8 mouse cellular contexts compared by ENCODE assay signal in genomic region chr10:19592556-19592955, GRCm38 (mm10). TPM values are rescaled to one million over a fixed set of nuclear protein-coding genes. Genes with fewer than 3 reads are reported as not detected.
DNase-seq lines count a peak whose midpoint lies in the region; ATAC-seq and TF ChIP-seq lines count a peak whose summit lies in the region.

No protein-coding gene starts in this region.

- peaks cover 2 to 24% of the 10 kb centered on the region in 2 experiments for H3K36me3 ChIP-seq in CH12.LX (replicated peaks in 1 of 2; ENCODE audit: control insufficient read depth in 1 of 2, insufficient read depth in 1 of 2, low read length in 1 of 2)
- no peaks in the 10 kb centered on the region for H3K36me3 ChIP-seq in forebrain, embryonic 13.5 days (ENCODE audit: poor library complexity, severe bottlenecking)
- no peaks in the 10 kb centered on the region; the same call in 1 of the 2 replicates for H3K36me3 ChIP-seq in liver, embryonic 14.5 days (replicated peaks; ENCODE audit: control insufficient read depth, insufficient read depth, low read depth)

- H3K4me3 ChIP-seq in CH12.LX (replicated peaks in 1 of 3; ENCODE audit: low read depth in 2 of 3, low read length in 2 of 3, poor library complexity in 1 of 3) = peak overlapping the region; percentile 60 to 81 (median 71)
- peak overlapping the region; percentile 71 for H3K4me3 ChIP-seq in forebrain, embryonic 13.5 days
- H3K4me3 ChIP-seq in liver, embryonic 14.5 days (ENCODE audit: insufficient read depth in 1 of 2, low read depth in 2 of 2, low read length in 2 of 2) = peak overlapping the region; percentile 67 to 81

- H3K9me3 ChIP-seq in CH12.LX (replicated peaks; ENCODE audit: low read length) = no peaks in the 10 kb centered on the region
- H3K9me3 ChIP-seq in forebrain, embryonic 13.5 days (replicated peaks) = no peaks in the 10 kb centered on the region
- H3K9me3 ChIP-seq in liver, embryonic 14.5 days (ENCODE audit: control insufficient read depth, low read length) = no peaks in the 10 kb centered on the region

- in situ Hi-C loops in CH12.LX (cut with MboI; ENCODE audit: low pct_ligation_motif_present, low pct_unique_long_range_greater_than_20kb, low sequenced_read_pairs) = loop anchor here (10.0 kb wide), 1 partner anchor 58 kb away; no protein-coding TSS in a partner anchor

- ATAC-seq in forebrain, embryonic 13.5 days = no peak
- no peak for ATAC-seq in liver, embryonic 14.5 days (ENCODE audit: insufficient read depth)

- TF ChIP-seq POLR2A in CH12.LX (IDR thresholded peaks at IDR 0.05; ENCODE audit: low read depth, low read length) = no peak

- peak overlapping the region; percentile 60; the same call in 1 of the 2 replicates for H3K9ac ChIP-seq in CH12.LX (ENCODE audit: insufficient read depth, low read depth)
- peak overlapping the region; percentile 75 for H3K9ac ChIP-seq in forebrain, embryonic 13.5 days
- peak overlapping the region; percentile 70 for H3K9ac ChIP-seq in liver, embryonic 14.5 days (replicated peaks)

- dilution Hi-C loops in CH12.LX (cut with MboI; ENCODE audit: extremely low pct_ligation_motif_present, extremely low pct_unique_long_range_greater_than_20kb, low sequenced_read_pairs) = no loop called here

- peak overlapping the region; percentile 88 for H3K4me2 ChIP-seq in CH12.LX (ENCODE audit: insufficient read depth, low read depth, poor library complexity, severe bottlenecking)
- peak overlapping the region; percentile 78 for H3K4me2 ChIP-seq in forebrain, embryonic 13.5 days
- peak overlapping the region; percentile 81 for H3K4me2 ChIP-seq in liver, embryonic 14.5 days (ENCODE audit: low read depth)

- TF ChIP-seq EP300 in CH12.LX (IDR thresholded peaks at IDR 0.05; ENCODE audit: low read length) = no peak
- no peak for TF ChIP-seq EP300 in liver, embryonic 14.5 days (IDR thresholded peaks at IDR 0.05; ENCODE audit: low read depth)

- peaks cover 6% of the 10 kb centered on the region for H3K79me2 ChIP-seq in CH12.LX (replicated peaks; ENCODE audit: control insufficient read depth, extremely low read depth, insufficient read depth, poor library complexity, severe bottlenecking)

- 12% methylated on average over 3 of the region's 3 CpGs for WGBS in forebrain, embryonic 13.5 days
- WGBS in liver, embryonic 14.5 days (ENCODE audit: insufficient replicate concordance) = 4% methylated on average over 3 of the region's 3 CpGs

- no peak for TF ChIP-seq CTCF in CH12.LX (conservative IDR thresholded peaks at IDR 0.05 in 1 of 2, IDR thresholded peaks at IDR 0.05 in 1 of 2; ENCODE audit: low read depth in 2 of 2, low read length in 2 of 2)
- TF ChIP-seq CTCF in liver, embryonic 14.5 days (IDR thresholded peaks at IDR 0.05; ENCODE audit: low read depth) = no peak

- H3K27ac ChIP-seq in CH12.LX (ENCODE audit: insufficient read depth, low read depth) = no peak overlapping the region
- H3K27ac ChIP-seq in forebrain, embryonic 13.5 days = no peak overlapping the region
- no peak overlapping the region for H3K27ac ChIP-seq in liver, embryonic 14.5 days

- TF ChIP-seq RAD21 in CH12.LX (IDR thresholded peaks at IDR 0.05; ENCODE audit: low read depth, low read length) = no peak

- peak; percentile 88 for DNase-seq in heart, adult 11 months
- no peak for DNase-seq in heart, adult 8-10 months (ENCODE audit: low spot score)
- DNase-seq in CH12.LX (ENCODE audit: extremely low read depth) = no peak
- DNase-seq in liver, embryonic 14.5 days (ENCODE audit: low read depth in 3 of 3, low spot score in 3 of 3) = no peak
- DNase-seq in layer of hippocampus, adult 9-11 months = no peak
- no peak for DNase-seq in left cerebral cortex, adult 18-20 months (ENCODE audit: low spot score in 2 of 2)
- no peak for DNase-seq in urinary bladder, postnatal 4 days (ENCODE audit: low spot score in 2 of 2)

- no peaks in the 10 kb centered on the region for H3K27me3 ChIP-seq in CH12.LX (replicated peaks)
- no peaks in the 10 kb centered on the region for H3K27me3 ChIP-seq in forebrain, embryonic 13.5 days
- no peaks in the 10 kb centered on the region for H3K27me3 ChIP-seq in liver, embryonic 14.5 days (ENCODE audit: control insufficient read depth, insufficient read depth, low read length)

- peaks cover 7 to 64% of the 10 kb centered on the region in 2 experiments for H3K4me1 ChIP-seq in CH12.LX (ENCODE audit: control insufficient read depth in 1 of 2, insufficient read depth in 2 of 2)
- peaks cover 8% of the 10 kb centered on the region for H3K4me1 ChIP-seq in forebrain, embryonic 13.5 days
- peaks cover 5 to 38% of the 10 kb centered on the region in 2 experiments; a peak in 3 of 4 replicates for H3K4me1 ChIP-seq in liver, embryonic 14.5 days (replicated peaks; ENCODE audit: control insufficient read depth in 2 of 2, insufficient read depth in 2 of 2, low read length in 1 of 2)

TF ChIP-seq in CH12.LX, 34 proteins besides CTCF, POLR2A, EP300 and RAD21:
- TF ChIP-seq PAX5 (IDR thresholded peaks at IDR 0.05; ENCODE audit: low read length) = no peak
- no peak for TF ChIP-seq NELFE (IDR thresholded peaks at IDR 0.05; ENCODE audit: low read depth, low read length)
- TF ChIP-seq NRF1 (IDR thresholded peaks at IDR 0.05; ENCODE audit: low read depth, low read length) = no peak
- no peak for TF ChIP-seq TCF12 (IDR thresholded peaks at IDR 0.05; ENCODE audit: low read depth, low read length)
- no peak for TF ChIP-seq MXI1 (IDR thresholded peaks at IDR 0.05; ENCODE audit: low read depth, low read length)
- TF ChIP-seq USF1 (IDR thresholded peaks at IDR 0.05; ENCODE audit: low read depth, low read length) = no peak
- no peak for TF ChIP-seq MAFK (IDR thresholded peaks at IDR 0.05; ENCODE audit: insufficient replicate concordance, low read length)
- no peak for TF ChIP-seq UBTF (IDR thresholded peaks at IDR 0.05; ENCODE audit: low read depth, low read length)
- no peak for TF ChIP-seq RCOR1 (conservative IDR thresholded peaks at IDR 0.05; ENCODE audit: low read depth, low read length)
- no peak for TF ChIP-seq GABPA (IDR thresholded peaks at IDR 0.05; ENCODE audit: insufficient replicate concordance, low read depth, low read length)
- no peak for TF ChIP-seq MEF2A (IDR thresholded peaks at IDR 0.05; ENCODE audit: borderline replicate concordance, low read depth, low read length)
- no peak for TF ChIP-seq TBP (conservative IDR thresholded peaks at IDR 0.05; ENCODE audit: low read depth, low read length)
- TF ChIP-seq IRF4 (IDR thresholded peaks at IDR 0.05; ENCODE audit: low read depth, low read length) = no peak
- TF ChIP-seq JUND (conservative IDR thresholded peaks at IDR 0.05; ENCODE audit: low read depth, low read length) = no peak
- TF ChIP-seq ZC3H11A (IDR thresholded peaks at IDR 0.05; ENCODE audit: low read depth, low read length) = no peak

RNA-seq across cellular contexts. Expression of gene Ifngr1, which starts 0.8 kb away (rescaled TPM):
- 10 to 100 TPM; 38.6 to 45.7 (median 39.3) TPM for total RNA-seq in heart, adult 8-10 months (2022)
- total RNA-seq in CH12.LX (2012; rRNA removed) (17.3 and 17.6 TPM in 2 replicates), CH12.LX (2014; rRNA removed) (36.0 and 36.7 TPM in 2 replicates)
- 26.7 and 28.1 TPM in 2 replicates for polyA plus RNA-seq in CH12.LX (2012; ENCODE audit: insufficient read length, low read depth)
- 15.2 and 17.0 TPM in 2 replicates for polyA plus RNA-seq in forebrain, embryonic 13.5 days (2015; fragmentation: Nextera tagmentation; extraction: Ambion mirVana)
- polyA plus RNA-seq in liver, embryonic 14.5 days (2012; rRNA removed) = 12.6 and 17.1 TPM in 2 replicates
- polyA plus RNA-seq in liver, embryonic 14.5 days (2014; fragmentation: Nextera tagmentation; extraction: Ambion mirVana) = 36.4 and 39.5 TPM in 2 replicates
- total RNA-seq in left cerebral cortex, adult 18-20 months (2021) = 10 to 100 TPM; 18.5 to 18.6 TPM

RNA-seq across cellular contexts. Expression of gene Il22ra2, which starts 29.2 kb away (rescaled TPM):
- not detected for total RNA-seq in heart, adult 8-10 months (2022)
- total RNA-seq in CH12.LX (2012; rRNA removed) = 0.08 and 0.13 TPM in 2 replicates
- not detected in 2 replicates for total RNA-seq in CH12.LX (2014; rRNA removed)
- polyA plus RNA-seq in CH12.LX (2012; ENCODE audit: insufficient read length, low read depth) = not detected in 2 replicates
- not detected in 2 replicates for polyA plus RNA-seq in forebrain, embryonic 13.5 days (2015; fragmentation: Nextera tagmentation; extraction: Ambion mirVana)
- 0.01 and 0.03 TPM in 2 replicates for polyA plus RNA-seq in liver, embryonic 14.5 days (2012; rRNA removed)
- 0.08 and 0.18 TPM in 2 replicates for polyA plus RNA-seq in liver, embryonic 14.5 days (2014; fragmentation: Nextera tagmentation; extraction: Ambion mirVana)
- total RNA-seq in left cerebral cortex, adult 18-20 months (2021) = not detected
